Mouse (Mus musculus): ENCODE measurements at regions not wholly inside any gene's neighbourhood (a gene's known extent, or its start where the extent isn't known, plus 50 kb on each side); places are given as distances from the start of the nearest gene placed in this dataset.

DNA sequence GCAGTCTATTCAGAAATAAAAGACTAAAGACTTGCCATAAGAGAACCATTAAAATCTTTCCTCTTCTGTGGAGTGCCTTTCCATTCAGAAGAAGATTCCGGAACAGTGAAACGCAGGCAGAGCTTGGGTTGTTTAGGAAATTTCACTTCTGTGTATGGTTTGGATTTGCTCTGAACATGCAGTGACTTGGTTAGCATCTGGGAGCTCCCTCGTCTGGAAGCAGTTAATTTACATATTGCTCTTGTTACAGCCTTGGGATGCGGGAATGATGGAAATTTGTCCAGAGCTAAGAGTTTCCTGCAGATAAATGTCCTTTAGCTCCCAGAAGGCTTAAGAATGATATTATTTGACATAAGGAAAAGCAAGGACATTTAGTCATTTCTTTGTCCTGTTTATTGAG lies 56.4 kb upstream of the Itga6 start:
- no peak for DNase-seq (ENCODE audit: low spot score)

DNA sequence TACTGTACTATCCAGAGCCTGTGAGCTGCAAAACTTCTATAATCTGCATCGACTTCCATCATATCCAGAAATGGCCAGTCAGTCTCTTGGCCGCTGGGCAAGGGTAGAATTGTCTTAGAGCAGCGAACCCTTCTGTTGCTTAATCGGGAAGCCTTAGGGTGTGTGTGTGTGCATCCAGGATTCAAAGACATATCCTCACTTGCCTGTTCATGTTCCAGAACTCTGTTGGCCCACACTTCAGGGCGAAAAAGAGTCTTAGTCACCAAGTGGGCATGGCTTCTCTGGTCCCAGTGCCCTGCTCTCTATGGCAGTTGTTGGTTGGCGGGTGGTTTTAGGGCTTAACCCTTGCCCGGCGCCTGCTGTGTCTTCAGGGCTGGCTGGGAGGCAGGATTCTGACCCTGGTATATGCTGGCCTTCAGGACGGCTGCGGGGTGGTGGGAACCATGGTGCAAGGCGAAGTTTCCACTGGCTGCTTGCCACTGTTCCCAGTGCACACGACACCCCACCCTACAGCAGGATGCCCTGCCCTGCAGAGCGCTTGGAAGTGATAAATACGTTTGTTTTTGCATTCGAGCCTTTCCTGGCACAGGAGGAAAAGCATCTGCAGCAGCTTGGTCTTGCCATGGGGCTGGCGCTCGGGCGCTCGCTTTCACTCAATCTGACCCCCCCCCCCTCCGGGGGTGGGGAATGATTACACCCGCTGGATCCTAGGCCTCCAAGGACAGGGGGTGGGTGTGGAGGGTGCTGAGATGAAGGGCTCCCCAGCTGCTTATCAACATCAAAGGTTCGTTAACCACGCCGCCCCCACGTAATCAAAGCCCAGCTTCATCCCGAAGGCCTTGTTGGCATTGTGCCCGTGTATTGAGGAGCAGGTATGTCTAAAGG lies 54.9 kb upstream of the Itga6 start:
- DNase-seq (ENCODE audit: low spot score): peak; percentile 46

DNA sequence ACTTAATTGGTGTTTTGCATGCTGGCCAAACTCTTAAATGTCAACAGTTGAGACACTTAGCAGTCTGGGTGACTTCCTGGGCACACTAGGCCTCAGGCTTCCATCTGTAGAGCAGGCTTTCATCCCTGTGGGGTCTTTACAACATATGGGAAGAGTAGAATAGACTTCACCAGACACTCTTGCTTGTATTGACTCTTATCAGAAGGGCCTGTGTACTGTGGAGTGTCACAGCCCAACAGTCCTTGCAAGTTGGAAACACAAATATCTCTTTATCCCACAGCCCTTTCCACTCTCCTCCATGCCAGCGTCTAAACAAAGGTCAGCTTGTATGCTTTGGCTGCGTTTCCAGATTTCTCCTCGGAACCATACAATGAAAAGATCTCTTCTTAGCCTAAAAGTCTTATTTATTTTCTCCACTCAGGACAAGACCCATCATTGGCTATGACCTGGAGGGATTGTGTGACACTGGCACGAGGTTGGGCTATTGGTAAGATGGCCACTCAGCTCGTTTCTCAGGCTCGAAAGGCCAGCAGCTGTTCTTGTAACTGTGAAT lies 50.6 kb upstream of the Itga6 start:
- no peak for DNase-seq (ENCODE audit: low spot score)

Measured in heart, adult 8-10 months (tissue).